Mouse (Mus musculus): ENCODE results near the gene Kdm1a. TPM values are rescaled to one million over a fixed set of nuclear protein-coding genes. Genes with fewer than 3 reads are reported as not detected.

Kdm1a gene
- polyA plus RNA-seq, 1 experiment from 2014 or later, result 82.2 TPM

- Histone ChIP-seq H3K9ac (replicated peaks; ENCODE audit: low read depth, low read length) (peak overlapping the region; percentile 74), H3K4me3 (replicated peaks; ENCODE audit: low read length) (peak overlapping the region; percentile 63), H3K4me1 (replicated peaks; ENCODE audit: control insufficient read depth, insufficient read depth, low read length) (peaks cover 19% of the 10 kb centered on the region), H3K27ac (ENCODE audit: low read length) (peak overlapping the region; percentile 56), H3K4me2 (ENCODE audit: low read length) (peak overlapping the region; percentile 82), H3K9me3 (ENCODE audit: control insufficient read depth, low read length) (no peaks in the 10 kb centered on the region), H3K27me3 (replicated peaks; ENCODE audit: control insufficient read depth, insufficient read depth, low read length) (peaks cover 17% of the 10 kb centered on the region), H3K36me3 (ENCODE audit: control insufficient read depth, insufficient read depth) (no peaks in the 10 kb centered on the region)
- peak; percentile 82 for ATAC-seq
- WGBS, result 2% methylated on average over 76 of the region's 76 CpGs
Observed at GRCm38 (mm10) chr4:136637563-136638229, 35.2 kb upstream of the Kdm1a start.

DNA sequence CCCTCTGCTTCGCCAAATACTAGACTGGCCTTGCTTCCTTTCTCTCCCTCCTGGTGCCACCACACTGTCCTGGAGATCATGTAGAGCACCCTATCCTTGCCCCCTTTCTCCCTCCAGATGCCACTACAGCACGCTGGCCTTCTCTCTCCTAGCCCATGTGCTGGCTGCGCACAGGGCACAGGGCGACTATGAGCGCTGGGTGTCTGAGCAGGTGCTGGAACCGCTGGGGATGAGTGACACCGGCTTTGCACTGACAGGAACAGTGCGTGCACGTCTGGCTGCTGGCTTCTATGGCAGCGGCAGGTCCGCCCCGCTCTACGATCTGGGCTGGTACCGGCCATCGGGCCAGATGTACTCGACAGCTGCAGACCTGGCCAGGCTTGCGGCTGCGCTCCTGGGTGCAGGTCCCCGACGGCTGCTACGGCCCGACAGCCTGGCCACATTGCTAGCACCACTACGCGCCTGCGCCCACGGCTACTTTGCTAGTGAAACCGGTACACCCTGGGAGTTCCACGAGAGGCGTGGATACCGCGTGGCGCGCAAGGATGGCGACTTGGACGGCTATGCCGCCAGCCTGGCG lies 34.5 kb upstream of the Kdm1a start:
- peak; percentile 61 for ATAC-seq
- peak overlapping the region; percentile 56 for H3K27ac ChIP-seq (ENCODE audit: low read length)
- WGBS, result 24% methylated on average over 35 of the region's 37 CpGs
- H3K36me3 ChIP-seq (ENCODE audit: control insufficient read depth, insufficient read depth), result no peaks in the 10 kb centered on the region
- peak overlapping the region; percentile 63 for H3K4me3 ChIP-seq (replicated peaks; ENCODE audit: low read length)
- H3K9ac ChIP-seq (replicated peaks; ENCODE audit: low read depth, low read length), result peak overlapping the region; percentile 74
- H3K4me1 ChIP-seq (replicated peaks; ENCODE audit: control insufficient read depth, insufficient read depth, low read length), result peaks cover 19% of the 10 kb centered on the region
- peaks cover 17% of the 10 kb centered on the region for H3K27me3 ChIP-seq (replicated peaks; ENCODE audit: control insufficient read depth, insufficient read depth, low read length)
- H3K9me3 ChIP-seq (ENCODE audit: control insufficient read depth, low read length), result no peaks in the 10 kb centered on the region
- H3K4me2 ChIP-seq (ENCODE audit: low read length), result peak overlapping the region; percentile 82

DNA sequence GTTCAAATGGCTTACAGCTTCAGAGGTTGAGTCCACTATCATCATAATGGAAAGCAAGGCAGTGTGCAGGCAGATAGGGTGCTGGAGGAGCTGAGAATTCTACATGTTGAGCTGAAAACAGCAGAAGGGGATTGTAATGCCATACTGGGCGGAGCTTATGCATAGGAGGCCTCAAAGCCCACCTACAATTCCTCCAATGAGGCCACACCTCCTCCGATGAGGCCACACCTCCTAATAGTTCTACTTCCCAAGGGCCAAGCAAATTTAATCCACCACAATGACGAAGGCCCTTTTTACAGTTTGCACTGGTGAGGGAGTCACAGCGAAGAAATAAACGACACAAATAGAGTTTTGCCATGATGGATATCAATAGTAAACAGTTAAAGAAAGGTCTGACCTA lies 34.0 kb upstream of the Kdm1a start:
- Histone ChIP-seq H3K4me1 (replicated peaks; ENCODE audit: control insufficient read depth, insufficient read depth, low read length) (peaks cover 19% of the 10 kb centered on the region), H3K36me3 (ENCODE audit: control insufficient read depth, insufficient read depth) (no peaks in the 10 kb centered on the region), H3K27me3 (replicated peaks; ENCODE audit: control insufficient read depth, insufficient read depth, low read length) (peaks cover 17% of the 10 kb centered on the region), H3K9me3 (ENCODE audit: control insufficient read depth, low read length) (no peaks in the 10 kb centered on the region), H3K27ac (ENCODE audit: low read length) (no peak overlapping the region), H3K9ac (replicated peaks; ENCODE audit: low read depth, low read length) (no peak overlapping the region), H3K4me2 (ENCODE audit: low read length) (no peak overlapping the region), H3K4me3 (replicated peaks; ENCODE audit: low read length) (no peak overlapping the region)
- ATAC-seq, result no peak
- WGBS, result 64% methylated on average over 5 of the region's 5 CpGs

DNA sequence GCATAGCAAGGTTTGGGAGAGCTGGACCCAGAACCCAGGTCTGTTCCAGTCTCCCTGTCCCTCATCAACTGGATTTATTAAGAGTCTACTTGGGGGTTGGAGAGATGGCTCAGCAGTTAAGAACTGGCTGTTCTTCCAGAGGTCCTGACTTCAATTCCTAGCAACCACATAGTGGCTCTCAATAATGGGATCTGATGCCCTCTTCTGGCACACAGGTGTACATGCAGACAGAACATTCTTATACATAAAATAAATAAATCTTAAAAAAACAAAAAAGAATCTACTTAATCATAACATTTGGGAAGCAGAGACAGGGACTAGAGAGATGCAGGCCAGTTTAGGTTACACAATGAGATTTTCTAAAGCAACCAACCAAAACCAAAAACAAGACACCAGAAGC lies 33.5 kb upstream of the Kdm1a start:
- Histone ChIP-seq H3K36me3 (ENCODE audit: control insufficient read depth, insufficient read depth) (no peaks in the 10 kb centered on the region), H3K4me2 (ENCODE audit: low read length) (no peak overlapping the region), H3K4me1 (replicated peaks; ENCODE audit: control insufficient read depth, insufficient read depth, low read length) (peaks cover 19% of the 10 kb centered on the region), H3K4me3 (replicated peaks; ENCODE audit: low read length) (no peak overlapping the region), H3K27me3 (replicated peaks; ENCODE audit: control insufficient read depth, insufficient read depth, low read length) (peaks cover 17% of the 10 kb centered on the region), H3K27ac (ENCODE audit: low read length) (no peak overlapping the region), H3K9me3 (ENCODE audit: control insufficient read depth, low read length) (no peaks in the 10 kb centered on the region), H3K9ac (replicated peaks; ENCODE audit: low read depth, low read length) (no peak overlapping the region)
- no peak for ATAC-seq

- H3K36me3 ChIP-seq (ENCODE audit: control insufficient read depth, insufficient read depth), result no peaks in the 10 kb centered on the region
- H3K27me3 ChIP-seq (replicated peaks; ENCODE audit: control insufficient read depth, insufficient read depth, low read length), result peaks cover 3% of the 10 kb centered on the region
- peak; percentile 43; the same call in 1 of the 2 replicates for ATAC-seq
- no peak overlapping the region for H3K27ac ChIP-seq (ENCODE audit: low read length)
- no peaks in the 10 kb centered on the region for H3K9me3 ChIP-seq (ENCODE audit: control insufficient read depth, low read length)
- 76% methylated on average over 11 of the region's 11 CpGs for WGBS
- no peaks in the 10 kb centered on the region for H3K4me1 ChIP-seq (replicated peaks; ENCODE audit: control insufficient read depth, insufficient read depth, low read length)
- no peak overlapping the region for H3K4me2 ChIP-seq (ENCODE audit: low read length)
- no peak overlapping the region for H3K9ac ChIP-seq (replicated peaks; ENCODE audit: low read depth, low read length)
- H3K4me3 ChIP-seq (replicated peaks; ENCODE audit: low read length), result no peak overlapping the region
Observed at GRCm38 (mm10) chr4:136631237-136631994, 28.9 kb upstream of the Kdm1a start.

- Histone ChIP-seq H3K27ac (ENCODE audit: low read length) (no peak overlapping the region), H3K27me3 (replicated peaks; ENCODE audit: control insufficient read depth, insufficient read depth, low read length) (no peaks in the 10 kb centered on the region), H3K4me2 (ENCODE audit: low read length) (no peak overlapping the region), H3K4me1 (replicated peaks; ENCODE audit: control insufficient read depth, insufficient read depth, low read length) (no peaks in the 10 kb centered on the region), H3K9me3 (ENCODE audit: control insufficient read depth, low read length) (no peaks in the 10 kb centered on the region), H3K4me3 (replicated peaks; ENCODE audit: low read length) (no peak overlapping the region), H3K9ac (replicated peaks; ENCODE audit: low read depth, low read length) (no peak overlapping the region), H3K36me3 (ENCODE audit: control insufficient read depth, insufficient read depth) (no peaks in the 10 kb centered on the region)
- ATAC-seq, result no peak
- 64% methylated on average over 6 of the region's 6 CpGs for WGBS
Observed at GRCm38 (mm10) chr4:136626590-136626989, 24.1 kb upstream of the Kdm1a start.

DNA sequence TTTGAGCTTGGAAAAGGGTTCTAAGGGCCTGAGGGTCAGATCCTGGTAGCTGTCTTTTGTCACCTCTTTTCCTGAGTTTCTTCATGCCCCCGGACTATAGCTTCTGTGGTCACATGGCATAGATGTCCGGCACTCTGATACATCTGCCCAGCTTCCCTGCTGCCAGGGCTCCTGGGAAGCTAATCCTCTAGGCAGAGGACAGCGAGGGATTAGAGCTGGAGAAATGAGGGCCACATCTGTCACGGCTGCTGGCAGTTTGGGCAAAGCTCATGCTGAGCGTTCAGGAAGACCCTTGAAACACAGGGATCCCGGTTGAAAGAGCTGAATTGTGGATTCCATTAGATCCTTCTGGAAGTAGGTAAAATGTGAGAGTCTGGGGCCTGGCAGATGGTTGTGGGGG lies 19.9 kb upstream of the Kdm1a start, which contains the start of gene Lactbl1:
Gene Lactbl1 (plus strand): TSS at position 234 of the 400 bp plus-strand sequence.
- Histone ChIP-seq H3K27me3 (replicated peaks; ENCODE audit: control insufficient read depth, insufficient read depth, low read length) (no peaks in the 10 kb centered on the region), H3K9ac (replicated peaks; ENCODE audit: low read depth, low read length) (peak within 1 kb of the TSS; percentile 10; the same call in 1 of the 2 replicates)

DNA sequence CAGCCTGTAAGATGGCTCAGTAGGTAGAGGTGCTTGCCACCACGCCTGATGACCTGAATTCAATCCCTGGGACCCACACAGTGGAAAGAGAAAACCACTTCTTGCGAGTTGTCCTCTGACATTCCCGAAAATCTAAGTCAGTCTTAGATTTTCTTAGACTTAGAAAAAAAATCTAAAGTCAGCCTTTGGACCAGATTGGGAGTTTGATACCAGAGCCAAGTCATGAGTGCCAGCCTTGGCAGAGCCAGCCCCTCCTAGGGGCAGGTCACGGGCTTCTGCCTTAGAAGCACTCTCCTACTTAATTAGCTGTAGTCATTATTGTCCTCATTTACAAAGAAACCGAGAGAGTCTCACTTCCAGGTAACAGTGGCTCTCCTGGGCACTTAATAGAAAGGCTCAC lies 19.4 kb upstream of the Kdm1a start:
- 47% methylated on average over 5 of the region's 5 CpGs for WGBS
- H3K9me3 ChIP-seq (ENCODE audit: control insufficient read depth, low read length), result no peaks in the 10 kb centered on the region
- H3K36me3 ChIP-seq (ENCODE audit: control insufficient read depth, insufficient read depth), result no peaks in the 10 kb centered on the region
- H3K27ac ChIP-seq (ENCODE audit: low read length), result no peak overlapping the region
- H3K9ac ChIP-seq (replicated peaks; ENCODE audit: low read depth, low read length), result no peak overlapping the region
- H3K4me1 ChIP-seq (replicated peaks; ENCODE audit: control insufficient read depth, insufficient read depth, low read length), result no peaks in the 10 kb centered on the region
- no peak overlapping the region for H3K4me2 ChIP-seq (ENCODE audit: low read length)
- ATAC-seq, result no peak
- no peak overlapping the region for H3K4me3 ChIP-seq (replicated peaks; ENCODE audit: low read length)
- no peaks in the 10 kb centered on the region for H3K27me3 ChIP-seq (replicated peaks; ENCODE audit: control insufficient read depth, insufficient read depth, low read length)

More for the DNA sequence above, 19.9 kb upstream of the Kdm1a start, which contains the start of gene Lactbl1:
- Histone ChIP-seq H3K4me3 (replicated peaks; ENCODE audit: low read length) (no peak within 1 kb of the TSS), H3K4me2 (ENCODE audit: low read length) (no peak within 1 kb of the TSS), H3K36me3 (ENCODE audit: control insufficient read depth, insufficient read depth) (no peaks in the 10 kb centered on the region), H3K27ac (ENCODE audit: low read length) (no peak within 1 kb of the TSS), H3K9me3 (ENCODE audit: control insufficient read depth, low read length) (no peaks in the 10 kb centered on the region), H3K4me1 (replicated peaks; ENCODE audit: control insufficient read depth, insufficient read depth, low read length) (no peaks in the 10 kb centered on the region)
- 27% methylated on average over 6 of the region's 6 CpGs for WGBS
- no peak for ATAC-seq

DNA sequence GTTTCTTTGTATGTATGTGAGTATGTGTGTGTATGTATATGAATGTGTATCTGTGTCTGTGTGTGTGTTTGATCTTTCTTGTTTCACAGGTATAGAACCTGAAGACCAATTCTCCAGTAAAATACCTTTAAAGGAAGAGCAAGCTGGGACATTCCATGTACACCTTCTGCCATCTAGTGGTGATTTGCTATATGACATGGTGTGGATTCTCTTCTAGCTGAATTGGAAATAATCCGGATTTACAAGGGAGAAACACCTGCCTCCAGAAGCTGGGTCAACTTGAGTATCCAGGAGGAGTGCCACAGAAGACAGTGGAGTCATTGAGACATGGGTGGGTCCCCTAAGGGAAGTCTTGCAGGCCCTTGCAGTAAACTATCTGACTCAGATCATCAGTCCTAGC lies 18.8 kb upstream of the Kdm1a start:
- H3K4me2 ChIP-seq (ENCODE audit: low read length), result no peak overlapping the region
- no peaks in the 10 kb centered on the region for H3K27me3 ChIP-seq (replicated peaks; ENCODE audit: control insufficient read depth, insufficient read depth, low read length)
- no peak overlapping the region for H3K4me3 ChIP-seq (replicated peaks; ENCODE audit: low read length)
- H3K9me3 ChIP-seq (ENCODE audit: control insufficient read depth, low read length), result no peaks in the 10 kb centered on the region
- H3K9ac ChIP-seq (replicated peaks; ENCODE audit: low read depth, low read length), result no peak overlapping the region
- H3K36me3 ChIP-seq (ENCODE audit: control insufficient read depth, insufficient read depth), result no peaks in the 10 kb centered on the region
- H3K4me1 ChIP-seq (replicated peaks; ENCODE audit: control insufficient read depth, insufficient read depth, low read length), result no peaks in the 10 kb centered on the region
- 0% methylated on average over 1 of the region's 1 CpGs for WGBS
- H3K27ac ChIP-seq (ENCODE audit: low read length), result no peak overlapping the region
- ATAC-seq, result 0 out of 2 replicates have a peak, but pooled peaks have one; percentile 36
